Mouse (Mus musculus): ENCODE measurements at regions not wholly inside any gene's neighbourhood (a gene's known extent, or its start where the extent isn't known, plus 50 kb on each side); places are given as distances from the start of the nearest gene placed in this dataset.

- no peak for DNase-seq
Measured at GRCm38 (mm10) chr7:64058282-64058872, 95.3 kb upstream of the Trpm1 start.

- DNase-seq = peak in 1 of 2 experiments; percentile 47
Measured at GRCm38 (mm10) chr7:64057873-64058272, 95.8 kb upstream of the Trpm1 start.

- DNase-seq = no peak
Measured at GRCm38 (mm10) chr7:64056498-64056897, 97.1 kb upstream of the Trpm1 start.

GRCm38 (mm10) chr7:64054996-64055395 lies 98.6 kb upstream of the Trpm1 start:
- DNase-seq = no peak

- DNase-seq = no peak
Measured at GRCm38 (mm10) chr7:64053766-64054165, 99.9 kb upstream of the Trpm1 start.

GRCm38 (mm10) chr7:64052400-64052799 lies 101.2 kb upstream of the Trpm1 start:
- DNase-seq = peak; percentile 71

GRCm38 (mm10) chr7:64050826-64051401 lies 102.7 kb upstream of the Trpm1 start:
- DNase-seq = no peak

- peak; percentile 48 to 67 for DNase-seq
Measured at GRCm38 (mm10) chr7:64050246-64050645, 103.4 kb upstream of the Trpm1 start.

GRCm38 (mm10) chr7:64049183-64049965 lies 104.3 kb upstream of the Trpm1 start:
- peak in 1 of 2 experiments; percentile 46 for DNase-seq

GRCm38 (mm10) chr7:64048452-64049182 lies 105.0 kb upstream of the Trpm1 start:
- peak; percentile 60 to 72 for DNase-seq

GRCm38 (mm10) chr7:64047831-64048230 lies 105.8 kb upstream of the Trpm1 start:
- DNase-seq = no peak

- no peak for DNase-seq
Measured at GRCm38 (mm10) chr7:64045292-64045691, 106.6 kb upstream of the Klf13 start.

- no peak for DNase-seq
Measured at GRCm38 (mm10) chr7:64042978-64043377, 104.3 kb upstream of the Klf13 start.

- DNase-seq = no peak
Measured at GRCm38 (mm10) chr7:64041303-64041702, 102.6 kb upstream of the Klf13 start.

GRCm38 (mm10) chr7:64040026-64040737 lies 101.5 kb upstream of the Klf13 start:
- no peak for DNase-seq

- DNase-seq = no peak
Measured at GRCm38 (mm10) chr7:64037701-64038231, 99.1 kb upstream of the Klf13 start.

- DNase-seq = no peak
Measured at GRCm38 (mm10) chr7:64036154-64036553, 97.4 kb upstream of the Klf13 start.

- no peak for DNase-seq
Measured at GRCm38 (mm10) chr7:64035025-64035606, 96.4 kb upstream of the Klf13 start.

GRCm38 (mm10) chr7:64034493-64034892 lies 95.8 kb upstream of the Klf13 start:
- DNase-seq = no peak

- no peak for DNase-seq
Measured at GRCm38 (mm10) chr7:64033388-64033787, 94.7 kb upstream of the Klf13 start.

- DNase-seq = no peak
Measured at GRCm38 (mm10) chr7:64032921-64033354, 94.2 kb upstream of the Klf13 start.

- no peak for DNase-seq
Measured at GRCm38 (mm10) chr7:64030650-64031049, 91.9 kb upstream of the Klf13 start.
